Mouse (Mus musculus): Measurements from ENCODE around the gene Dapk2. TPM values are rescaled to one million over a fixed set of nuclear protein-coding genes. Genes with fewer than 3 reads are reported as not detected.

Dapk2 gene
- total RNA-seq, 2 experiments from 2014 or later, result 0.31 to 0.58 TPM

DNA sequence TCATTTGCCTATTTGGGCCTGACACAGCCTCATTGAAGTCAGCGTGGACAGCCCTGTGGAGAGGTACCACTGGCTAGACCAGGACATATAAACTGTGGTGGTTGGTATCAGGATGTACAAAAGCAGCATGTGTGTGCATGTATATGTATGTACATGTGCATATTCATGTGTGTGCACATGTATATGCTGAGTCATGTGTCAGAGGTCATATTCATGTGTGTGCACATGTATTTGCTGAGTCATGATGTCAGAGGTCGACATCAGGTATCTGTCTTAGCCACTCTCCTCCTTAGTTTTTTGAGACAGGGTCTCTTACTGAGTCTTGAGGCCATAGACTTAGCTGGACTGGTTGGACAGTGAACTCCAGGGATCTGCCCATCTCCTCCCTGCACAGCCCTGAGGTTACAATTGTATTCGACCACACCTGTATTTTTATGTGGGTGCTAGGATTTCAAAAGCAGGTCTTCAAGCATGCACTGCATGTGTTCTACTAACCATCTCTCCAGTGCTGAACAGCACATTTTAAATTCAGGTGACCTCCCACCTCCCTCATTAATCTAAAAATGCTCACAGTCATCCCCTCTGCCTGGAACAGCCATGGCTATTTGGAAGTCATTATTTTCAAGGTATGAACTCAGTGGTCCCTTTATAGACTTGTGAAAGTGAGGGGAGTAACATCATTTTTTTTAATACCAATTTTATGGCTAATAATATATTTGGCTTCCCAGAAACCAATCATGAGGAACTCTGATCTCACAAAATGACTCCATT is 146.5 kb downstream of the Dapk2 start:
- ATAC-seq (replicated peaks; ENCODE audit: poor library complexity, severe bottlenecking), result no peak

DNA sequence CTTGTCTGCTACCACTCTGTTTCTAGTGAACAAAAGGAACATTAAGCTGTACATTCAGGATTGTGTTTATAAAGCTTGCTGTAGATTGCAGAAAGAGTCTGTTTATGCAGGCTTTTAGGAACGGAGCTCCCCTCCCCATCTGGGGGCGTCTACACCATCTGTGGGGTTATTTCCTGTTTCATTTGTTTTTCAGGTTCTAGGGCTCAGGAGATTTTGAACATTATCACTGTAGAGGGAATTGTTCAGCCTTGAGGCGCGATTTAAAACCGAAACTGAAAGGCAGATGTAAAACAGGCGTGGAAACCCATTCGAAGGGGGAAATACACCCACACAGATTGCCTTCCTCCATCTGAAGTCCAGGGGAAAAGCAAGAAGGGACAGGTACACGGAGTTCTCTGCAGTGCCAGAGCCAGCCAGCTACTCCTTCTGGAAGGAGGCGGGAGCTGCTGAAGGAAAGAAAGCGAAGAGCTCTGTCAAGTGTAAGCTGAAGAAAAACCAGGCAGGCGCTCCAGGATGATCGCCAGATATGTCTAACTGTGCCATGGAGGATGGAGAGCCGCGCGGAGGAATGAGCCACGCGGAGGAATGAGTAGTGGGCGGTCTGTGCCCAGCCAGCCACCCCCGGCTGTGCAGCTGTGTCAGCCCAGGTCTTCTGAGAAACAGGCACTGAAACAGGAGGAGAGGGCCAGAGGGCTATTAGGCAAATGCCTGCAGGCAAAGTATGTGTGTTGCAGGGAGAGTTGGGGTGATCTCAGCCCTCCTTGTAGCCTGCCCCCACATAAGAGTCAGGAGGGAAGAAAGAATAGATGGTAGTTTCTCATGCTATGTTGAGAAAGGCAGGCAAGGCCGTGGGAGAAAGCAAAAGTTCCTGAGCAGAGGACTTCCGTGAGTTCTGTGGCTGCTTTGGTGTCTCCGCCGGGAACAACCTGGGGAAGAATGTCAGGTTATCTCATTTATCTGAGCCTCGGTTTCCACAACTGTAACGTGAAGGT is 147.4 kb downstream of the Dapk2 start:
- peak; percentile 57 for ATAC-seq (replicated peaks; ENCODE audit: poor library complexity, severe bottlenecking)

DNA sequence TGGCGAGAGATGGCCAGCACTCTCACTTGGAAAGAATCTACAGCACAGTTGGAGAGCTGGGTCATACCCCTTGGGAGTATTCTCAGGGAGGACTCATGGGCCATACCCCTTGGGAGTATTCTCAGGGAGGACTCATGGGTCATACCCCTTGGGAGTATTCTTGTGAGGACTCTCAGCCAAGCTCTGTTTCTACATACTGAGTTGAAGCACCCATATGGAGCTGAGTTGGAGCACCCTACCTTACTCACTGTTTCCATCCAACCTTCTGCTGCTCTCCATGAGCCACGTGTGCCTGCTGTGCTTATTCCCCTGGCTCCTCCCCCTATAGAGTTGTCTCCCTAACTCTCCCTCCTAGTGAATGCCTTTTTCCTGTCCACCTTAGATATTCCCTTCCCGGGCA is 148.4 kb downstream of the Dapk2 start:
- no peak for ATAC-seq (replicated peaks; ENCODE audit: poor library complexity, severe bottlenecking)

DNA sequence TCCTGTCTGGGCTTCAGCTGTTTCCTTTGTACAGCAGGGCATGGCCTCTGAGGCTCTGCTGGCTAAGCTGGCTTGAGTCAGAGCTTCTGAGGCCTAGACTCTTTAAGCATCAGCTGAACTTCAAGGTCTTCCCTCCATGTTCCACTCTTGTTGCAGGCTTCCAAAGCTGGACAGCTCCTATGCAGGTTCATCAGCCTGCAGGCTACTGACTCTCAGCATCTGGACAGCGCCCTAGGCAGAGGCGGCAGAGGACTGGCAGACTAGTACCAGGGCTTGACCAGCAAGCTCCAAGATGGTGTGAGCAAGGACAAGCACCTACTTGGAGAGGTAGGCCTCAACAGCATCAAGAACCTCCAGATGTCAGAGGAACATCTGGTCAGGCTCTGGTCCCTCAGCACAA is 149.3 kb downstream of the Dapk2 start:
- ATAC-seq (replicated peaks; ENCODE audit: poor library complexity, severe bottlenecking), result peak; percentile 86

- no peak for ATAC-seq (replicated peaks; ENCODE audit: poor library complexity, severe bottlenecking)
Measured at GRCm38 (mm10) chr9:66308741-66309140, 150.7 kb downstream of the Dapk2 start.

GRCm38 (mm10) chr9:66311458-66311857 is 153.4 kb downstream of the Dapk2 start:
- ATAC-seq (replicated peaks; ENCODE audit: poor library complexity, severe bottlenecking), result no peak

GRCm38 (mm10) chr9:66316603-66317002 is 158.6 kb downstream of the Dapk2 start:
- no peak for ATAC-seq (replicated peaks; ENCODE audit: poor library complexity, severe bottlenecking)

Other genes starting within 250 kb of the Dapk2 start
- gene Trip4, start 249.4 kb upstream of the Dapk2 start, total RNA-seq (2014; fragmentation: Nextera tagmentation), result 13.8 and 16.7 TPM in 2 replicates
- 18.4 and 27.0 TPM in 2 replicates for gene Trip4, start 249.4 kb upstream of the Dapk2 start, total RNA-seq (2017)
- gene Csnk1g1, start 249.3 kb upstream of the Dapk2 start, total RNA-seq (2014; fragmentation: Nextera tagmentation), result 16.9 and 19.5 TPM in 2 replicates
- 11.8 and 16.5 TPM in 2 replicates for gene Csnk1g1, start 249.3 kb upstream of the Dapk2 start, total RNA-seq (2017)
- 543 and 591 TPM in 2 replicates for gene Ppib, start 98.0 kb upstream of the Dapk2 start, total RNA-seq (2014; fragmentation: Nextera tagmentation)
- 786 and 789 TPM in 2 replicates for gene Ppib, start 98.0 kb upstream of the Dapk2 start, total RNA-seq (2017)
- not detected in 2 replicates for gene Snx22, start 88.5 kb upstream of the Dapk2 start, total RNA-seq (2014; fragmentation: Nextera tagmentation)
- gene Snx22, start 88.5 kb upstream of the Dapk2 start, total RNA-seq (2017), result 0.93 and 1.2 TPM in 2 replicates
- 71.0 and 93.3 TPM in 2 replicates for gene Snx1, start 31.6 kb upstream of the Dapk2 start, total RNA-seq (2014; fragmentation: Nextera tagmentation)
- 109 and 124 TPM in 2 replicates for gene Snx1, start 31.6 kb upstream of the Dapk2 start, total RNA-seq (2017)
- gene Ciao2a, start 31.6 kb upstream of the Dapk2 start, total RNA-seq (2014; fragmentation: Nextera tagmentation), result 237 and 248 TPM in 2 replicates
- gene Ciao2a, start 31.6 kb upstream of the Dapk2 start, total RNA-seq (2017), result 172 and 204 TPM in 2 replicates
- 37.7 and 48.6 TPM in 2 replicates for gene Herc1, start 192.2 kb downstream of the Dapk2 start, total RNA-seq (2014; fragmentation: Nextera tagmentation)
- gene Herc1, start 192.2 kb downstream of the Dapk2 start, total RNA-seq (2017), result 51.1 and 58.0 TPM in 2 replicates

All from granulocyte monocyte progenitor cell, adult 5-6 weeks (primary cell).